Mouse (Mus musculus) embryo, embryonic 11.5 days (tissue): ENCODE measurements around the gene Prkcg.

Experiments
- DNase-seq: peaks from one replicate; pipeline ENCODE4 v3.0.0-alpha.2; 2012; ENCODE audit warnings: low read depth, low spot score

Gene Prkcg

GRCm38 (mm10) chr7:3360678-3361077, 71.7 kb downstream of the Prkcg start:
- no peak for DNase-seq

- no peak for DNase-seq
Measured at GRCm38 (mm10) chr7:3365547-3366279, 76.7 kb downstream of the Prkcg start.

GRCm38 (mm10) chr7:3366705-3367516, 77.9 kb downstream of the Prkcg start:
- DNase-seq, result no peak

DNA sequence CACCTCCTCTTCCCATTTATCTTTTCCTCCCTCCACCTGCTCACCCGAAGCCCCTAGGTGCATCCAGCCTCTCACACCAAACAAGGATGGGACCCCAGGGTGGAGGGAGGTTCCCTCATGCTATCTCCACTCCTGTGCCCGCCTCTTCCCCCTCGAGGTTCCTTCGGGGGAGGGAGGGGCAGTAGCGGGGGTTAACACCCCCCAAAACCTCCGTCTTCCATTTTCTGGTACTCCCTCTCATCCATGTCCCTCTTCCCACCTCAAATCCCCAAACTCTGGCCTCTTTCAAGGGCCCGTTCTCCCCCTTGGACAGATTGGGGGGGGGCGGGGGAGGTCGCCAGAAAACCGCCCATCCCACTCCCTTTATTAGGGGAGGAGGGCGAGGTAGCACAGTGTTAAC, 78.6 kb downstream of the Prkcg start:
- no peak for DNase-seq

GRCm38 (mm10) chr7:3368311-3368710, 79.3 kb downstream of the Prkcg start:
- DNase-seq, result no peak

- DNase-seq, result no peak
Measured at GRCm38 (mm10) chr7:3369189-3369588, 80.2 kb downstream of the Prkcg start.

DNA sequence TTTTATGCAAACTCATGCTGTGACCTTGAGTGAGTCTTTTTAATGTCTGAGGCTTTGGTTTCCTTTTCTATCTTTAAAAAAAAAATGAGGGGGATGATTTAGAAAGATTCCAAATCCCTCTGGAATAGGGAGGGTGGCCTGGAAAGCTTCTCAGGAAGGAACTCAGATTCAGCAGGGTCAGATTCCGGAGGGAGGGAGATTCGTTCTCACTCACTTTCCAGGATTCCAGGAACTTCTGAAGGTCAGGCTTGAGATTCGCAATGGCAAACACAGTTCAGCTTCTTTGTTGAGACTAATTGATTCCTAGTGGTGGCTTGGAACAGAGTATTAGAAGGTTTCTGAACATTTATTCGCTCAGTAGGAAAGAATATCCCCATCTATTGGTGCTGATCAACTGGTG, 81.4 kb downstream of the Prkcg start:
- DNase-seq, result no peak

DNA sequence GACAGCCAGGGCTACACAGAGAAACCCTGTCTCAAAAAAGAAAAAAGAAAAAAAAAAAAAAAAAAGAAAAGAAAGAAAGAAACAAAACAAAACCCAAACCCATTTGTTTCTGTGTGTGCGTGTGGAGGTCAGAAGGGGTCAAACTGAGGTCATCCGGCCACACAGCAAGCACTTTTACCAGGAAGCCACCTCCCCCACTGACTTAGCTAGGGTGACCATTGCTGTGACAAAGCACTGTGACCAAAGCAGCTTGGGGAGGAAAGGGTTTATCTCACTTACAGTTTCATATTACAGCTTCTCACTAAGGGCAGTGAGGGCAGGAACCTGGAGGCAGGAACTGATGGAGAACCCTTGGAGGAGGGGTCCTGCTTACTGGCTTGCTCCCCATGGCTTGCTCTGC, 83.4 kb downstream of the Prkcg start:
- no peak for DNase-seq

- DNase-seq, result no peak
Measured at GRCm38 (mm10) chr7:3373754-3374153, 84.8 kb downstream of the Prkcg start.

- no peak for DNase-seq
Measured at GRCm38 (mm10) chr7:3376831-3377230, 87.9 kb downstream of the Prkcg start.
